Comparison of ENCODE assay signal across 15 mouse cellular contexts in genomic region chr13:68572247-68572646, GRCm38 (mm10). TPM values are rescaled to one million over a fixed set of nuclear protein-coding genes. Genes with fewer than 3 reads are reported as not detected.
DNase-seq lines count a peak whose midpoint lies in the region; ATAC-seq lines count a peak whose summit lies in the region.
"Had no signal": no experiment of that assay in that cellular context is flagged by ENCODE, and none has a peak within 500 bp of the region (broad histone marks: within the 10 kb centered on the region; RNA-seq: fewer than 3 reads in every experiment).

No protein-coding gene starts in this region.

- H3K9me3 ChIP-seq in lung, embryonic 15.5 days: no peaks in the 10 kb centered on the region
- H3K9me3 ChIP-seq: embryonic facial prominence, embryonic 13.5 days; forebrain, embryonic 13.5 days had no signal

- peaks cover 38% of the 10 kb centered on the region for H3K36me3 ChIP-seq in lung, embryonic 15.5 days

- no peak overlapping the region for H3K27ac ChIP-seq in lung, embryonic 15.5 days
- H3K27ac ChIP-seq: embryonic facial prominence, embryonic 13.5 days; forebrain, embryonic 13.5 days; hindbrain, embryonic 14.5 days had no signal

- WGBS in lung, embryonic 15.5 days: 70% methylated on average over 19 of the region's 19 CpGs

- no peak for DNase-seq in lung, postnatal 25 days (ENCODE audit: low spot score)
- peak; percentile 17 to 36 for DNase-seq in heart, adult 9 months (ENCODE audit: low spot score in 2 of 2)
- peak; percentile 65 to 67 for DNase-seq in heart, postnatal 10 days
- peak; percentile 50 for DNase-seq in lung, postnatal 10 days
- DNase-seq in embryo, embryonic 10.5 days (ENCODE audit: low spot score): no peak
- no peak for DNase-seq in layer of hippocampus, adult 9-10 months (ENCODE audit: low spot score)
- DNase-seq: cerebellum, postnatal 10 days; gastrocnemius, postnatal 10 days; liver; right cerebral cortex, postnatal 4 days had no signal

- ATAC-seq in lung, embryonic 15.5 days (ENCODE audit: borderline replicate concordance, extremely low read depth, low FRiP score, low TSS enrichment): 0 out of 2 replicates have a peak, but pooled peaks have one; percentile 15
- ATAC-seq: forebrain, embryonic 13.5 days had no signal

- H3K4me2 ChIP-seq in lung, embryonic 15.5 days: no peak overlapping the region
- H3K4me2 ChIP-seq: embryonic facial prominence, embryonic 13.5 days; forebrain, embryonic 13.5 days; hindbrain, embryonic 14.5 days had no signal

- H3K9ac ChIP-seq in lung, embryonic 15.5 days: no peak overlapping the region
- H3K9ac ChIP-seq: embryonic facial prominence, embryonic 13.5 days; forebrain, embryonic 13.5 days; hindbrain, embryonic 14.5 days had no signal

- intact Hi-C loops in heart, postnatal 10 days (cut with DNase I): no loop called here

- no peak overlapping the region for H3K4me3 ChIP-seq in lung, embryonic 15.5 days
- H3K4me3 ChIP-seq: embryonic facial prominence, embryonic 13.5 days; forebrain, embryonic 13.5 days had no signal

- H3K4me1 ChIP-seq in lung, embryonic 15.5 days: peaks cover 15% of the 10 kb centered on the region; the same call in 1 of the 2 replicates
- H3K4me1 ChIP-seq: embryonic facial prominence, embryonic 13.5 days had no signal

- no peaks in the 10 kb centered on the region for H3K27me3 ChIP-seq in lung, embryonic 15.5 days
- H3K27me3 ChIP-seq: embryonic facial prominence, embryonic 13.5 days; forebrain, embryonic 13.5 days had no signal

RNA-seq across cellular contexts. Expression of gene Mtrr, which starts 9.7 kb away (rescaled TPM):
- polyA plus RNA-seq in lung, embryonic 15.5 days (2015; fragmentation: Nextera tagmentation; extraction: Ambion mirVana): 20.3 and 23.3 TPM in 2 replicates
- 10 to 100 TPM; 14.1 to 15.4 TPM for total RNA-seq in heart, postnatal 10 days (2021)

RNA-seq across cellular contexts. Expression of gene Fastkd3, which starts 9.8 kb away (rescaled TPM):
- polyA plus RNA-seq in lung, embryonic 15.5 days (2015; fragmentation: Nextera tagmentation; extraction: Ambion mirVana): 34.7 and 36.0 TPM in 2 replicates
- 1 to 10 TPM; 7.7 to 9.8 TPM for total RNA-seq in heart, postnatal 10 days (2021)

RNA-seq across cellular contexts. Expression of gene 1700001L19Rik, which starts 25.0 kb away (rescaled TPM):
- polyA plus RNA-seq in lung, embryonic 15.5 days (2015; fragmentation: Nextera tagmentation; extraction: Ambion mirVana): 1.6 and 2.1 TPM in 2 replicates
- total RNA-seq in heart, postnatal 10 days (2021): not detected
- total RNA-seq: megakaryocyte, adult 5-6 weeks had no signal

Comparison
In these comparisons a context has a peak if more than half of its experiments do, and no peak if none do; other contexts are left out.
1. DNase-seq: peak in heart, adult 9 months (2 of 2), heart, postnatal 10 days (2 of 2) and lung, postnatal 10 days (single experiment); none in lung, postnatal 25 days (single experiment), embryo, embryonic 10.5 days (single experiment) and layer of hippocampus, adult 9-10 months (single experiment).